Mouse (Mus musculus) CH12.LX (cell line): Measurements from ENCODE around the gene Vamp2.

Experiments used
- BHLHE40 ChIP-seq: IDR thresholded peaks from 2 replicates; pipeline ENCODE4 v1.6.1; 2011; ENCODE audit warnings: mild to moderate bottlenecking, low read depth, low read length, improper control_type of control experiment
- CTCF ChIP-seq, 2 experiments: IDR thresholded peaks in 1 of 2; conservative IDR thresholded peaks in 1 of 2; 2 replicates each; pipeline ENCODE4 v1.5.1; 2011 to 2012; ENCODE audit warnings: low read depth in 2 of 2, low read length in 2 of 2, improper control_type of control experiment in 1 of 2, inconsistent platforms in 1 of 2, mild to moderate bottlenecking in 1 of 2, moderate library complexity in 1 of 2
- E2F4 ChIP-seq: IDR thresholded peaks from 2 replicates; pipeline ENCODE4 v1.6.1; 2011; ENCODE audit warnings: low read depth, low read length, improper control_type of control experiment; ENCODE audit not compliant: insufficient replicate concordance
- GABPA ChIP-seq: IDR thresholded peaks from 2 replicates; pipeline ENCODE4 v1.6.1; 2012; ENCODE audit warnings: low read depth, low read length, improper control_type of control experiment, inconsistent platforms; ENCODE audit not compliant: insufficient replicate concordance
- MXI1 ChIP-seq: IDR thresholded peaks from 2 replicates; pipeline ENCODE4 v1.6.1; 2011; ENCODE audit warnings: mild to moderate bottlenecking, low read depth, low read length, improper control_type of control experiment
- NELFE ChIP-seq: IDR thresholded peaks from 2 replicates; pipeline ENCODE4 v1.6.1; 2011; ENCODE audit warnings: low read depth, low read length, improper control_type of control experiment
- NRF1 ChIP-seq: IDR thresholded peaks from 2 replicates; pipeline ENCODE4 v1.6.1; 2014; ENCODE audit warnings: low read depth, mild to moderate bottlenecking, inconsistent platforms, low read length, improper control_type of control experiment, moderate library complexity
- POLR2A ChIP-seq: IDR thresholded peaks from 2 replicates; pipeline ENCODE4 v1.6.1; 2011; ENCODE audit warnings: low read depth, mild to moderate bottlenecking, improper control_type of control experiment, low read length
- USF1 ChIP-seq: IDR thresholded peaks from 2 replicates; pipeline ENCODE4 v1.6.1; 2014; ENCODE audit warnings: low read depth, mild to moderate bottlenecking, inconsistent platforms, low read length, improper control_type of control experiment
- ZC3H11A ChIP-seq: IDR thresholded peaks from 2 replicates; pipeline ENCODE4 v1.6.1; 2012; ENCODE audit warnings: low read depth, mild to moderate bottlenecking, inconsistent platforms, low read length, improper control_type of control experiment

DNA sequence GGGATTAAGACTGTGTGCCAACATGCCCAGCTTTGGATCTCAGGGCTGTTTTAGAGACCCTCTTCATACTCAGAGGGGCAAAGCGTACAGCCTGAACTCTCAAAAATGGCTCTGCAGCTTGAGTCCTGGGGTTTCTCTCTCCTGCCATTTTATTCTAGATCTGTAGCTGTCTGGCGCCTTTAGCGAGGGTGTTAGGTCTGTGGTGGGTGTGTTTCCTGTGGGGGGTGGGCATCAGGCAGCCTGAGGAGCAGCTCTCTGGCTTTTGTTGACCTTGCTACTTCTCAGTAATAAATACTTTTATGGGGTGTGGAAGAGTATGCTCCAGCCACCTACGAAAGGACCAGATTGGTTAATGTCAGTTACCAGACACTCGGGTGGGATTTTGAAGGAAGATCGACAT is 10.2 kb upstream of the Vamp2 start:
- no peak for TF ChIP-seq POLR2A
- TF ChIP-seq USF1: no peak
- TF ChIP-seq GABPA: no peak
- no peak for TF ChIP-seq CTCF (conservative IDR thresholded peaks at IDR 0.05 in 1 of 2, IDR thresholded peaks at IDR 0.05 in 1 of 2; ENCODE audit: low read depth in 2 of 2, low read length in 2 of 2)
- TF ChIP-seq NRF1: no peak
- TF ChIP-seq MXI1: no peak
- TF ChIP-seq ZC3H11A: no peak
- TF ChIP-seq E2F4: no peak
- no peak for TF ChIP-seq NELFE
- TF ChIP-seq BHLHE40: no peak
